Mouse (Mus musculus): Measurements from ENCODE around the gene Akap11. TPM values are rescaled to one million over a fixed set of nuclear protein-coding genes. Genes with fewer than 3 reads are reported as not detected.

The Akap11 gene
- polyA plus RNA-seq, 1 experiment from 2014 or later, result 19.1 TPM

DNA sequence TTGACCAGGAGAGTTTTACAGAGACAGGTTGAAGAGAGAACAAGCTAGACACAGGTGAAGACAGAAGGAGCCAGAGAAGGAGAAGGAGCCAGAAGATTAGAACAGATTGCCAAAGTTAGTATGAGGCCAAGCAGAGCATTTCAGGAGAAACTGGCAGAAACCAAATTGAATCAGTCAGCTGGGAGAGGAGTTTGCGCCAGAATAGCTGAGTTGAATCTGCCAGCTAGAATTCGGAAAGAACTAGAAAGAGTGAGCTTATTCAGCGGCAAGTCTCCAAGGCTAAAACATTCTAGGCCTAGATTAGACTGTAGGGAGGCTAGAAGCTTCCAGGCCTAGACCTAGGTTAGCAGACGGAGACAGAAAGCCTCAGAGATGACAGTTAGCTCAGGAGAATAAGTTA is 65.9 kb downstream of the Akap11 start:
- H3K27me3 ChIP-seq (ENCODE audit: control insufficient read depth, insufficient read depth, low read depth, low read length), result no peaks in the 10 kb centered on the region
- no peaks in the 10 kb centered on the region for H3K4me1 ChIP-seq (replicated peaks; ENCODE audit: control insufficient read depth, insufficient read depth, low read length)
- no peak overlapping the region for H3K9ac ChIP-seq (ENCODE audit: low read length)
- WGBS, result 91% methylated on average over 4 of the region's 4 CpGs
- H3K4me2 ChIP-seq (ENCODE audit: low read depth, low read length), result no peak overlapping the region
- H3K4me3 ChIP-seq (ENCODE audit: low read length), result no peak overlapping the region
- H3K36me3 ChIP-seq (ENCODE audit: control insufficient read depth, insufficient read depth, low read length), result no peaks in the 10 kb centered on the region
- H3K9me3 ChIP-seq (ENCODE audit: control insufficient read depth, low read length), result no peaks in the 10 kb centered on the region
- no peak for ATAC-seq (ENCODE audit: low read depth)
- no peak overlapping the region for H3K27ac ChIP-seq (ENCODE audit: low read length)

DNA sequence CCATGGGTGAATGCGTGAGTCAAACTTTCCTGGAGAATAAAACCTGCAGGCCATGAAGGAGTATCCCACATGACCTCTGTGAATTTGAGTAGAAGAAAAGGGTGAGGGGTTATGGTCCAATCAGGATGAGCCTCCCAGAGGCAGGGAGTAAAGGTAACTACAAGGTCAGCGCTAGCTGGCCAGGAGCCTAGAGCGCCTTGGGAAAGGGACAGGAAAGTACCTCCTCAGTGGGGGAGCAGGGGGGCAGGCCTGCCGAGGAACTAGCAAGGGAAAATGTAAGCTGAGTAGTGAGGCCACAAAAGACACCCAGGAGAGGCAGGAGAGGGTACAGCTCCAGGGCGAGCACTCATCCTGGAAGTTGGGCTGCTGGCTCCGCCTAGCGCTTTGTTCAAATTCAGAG is 67.6 kb downstream of the Akap11 start:
- no peak overlapping the region for H3K4me2 ChIP-seq (ENCODE audit: low read depth, low read length)
- no peaks in the 10 kb centered on the region for H3K27me3 ChIP-seq (ENCODE audit: control insufficient read depth, insufficient read depth, low read depth, low read length)
- H3K9ac ChIP-seq (ENCODE audit: low read length), result no peak overlapping the region
- H3K27ac ChIP-seq (ENCODE audit: low read length), result no peak overlapping the region
- no peak overlapping the region for H3K4me3 ChIP-seq (ENCODE audit: low read length)
- 77% methylated on average over 7 of the region's 7 CpGs for WGBS
- ATAC-seq (ENCODE audit: low read depth), result no peak
- no peaks in the 10 kb centered on the region for H3K9me3 ChIP-seq (ENCODE audit: control insufficient read depth, low read length)
- H3K36me3 ChIP-seq (ENCODE audit: control insufficient read depth, insufficient read depth, low read length), result no peaks in the 10 kb centered on the region
- H3K4me1 ChIP-seq (replicated peaks; ENCODE audit: control insufficient read depth, insufficient read depth, low read length), result no peaks in the 10 kb centered on the region

DNA sequence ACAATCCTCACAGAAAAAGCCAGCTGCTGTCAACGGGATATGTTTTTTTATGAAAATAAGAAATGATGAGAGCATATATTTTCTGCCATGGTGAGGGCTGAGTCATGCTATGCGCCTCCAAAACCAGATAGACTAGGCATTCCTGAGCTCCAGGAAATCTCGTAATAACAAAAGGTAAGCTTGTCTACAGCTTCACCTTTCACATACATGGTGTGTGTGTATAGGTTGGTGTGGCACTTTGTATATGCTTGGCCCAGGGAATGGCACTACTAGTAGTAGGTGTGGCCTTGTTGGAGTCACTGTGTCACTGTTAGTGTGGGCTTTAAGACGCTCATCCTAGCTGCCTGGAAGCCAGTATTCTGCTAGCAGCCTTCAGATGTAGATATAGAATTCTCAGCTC is 68.6 kb downstream of the Akap11 start:
- no peak for ATAC-seq (ENCODE audit: low read depth)

DNA sequence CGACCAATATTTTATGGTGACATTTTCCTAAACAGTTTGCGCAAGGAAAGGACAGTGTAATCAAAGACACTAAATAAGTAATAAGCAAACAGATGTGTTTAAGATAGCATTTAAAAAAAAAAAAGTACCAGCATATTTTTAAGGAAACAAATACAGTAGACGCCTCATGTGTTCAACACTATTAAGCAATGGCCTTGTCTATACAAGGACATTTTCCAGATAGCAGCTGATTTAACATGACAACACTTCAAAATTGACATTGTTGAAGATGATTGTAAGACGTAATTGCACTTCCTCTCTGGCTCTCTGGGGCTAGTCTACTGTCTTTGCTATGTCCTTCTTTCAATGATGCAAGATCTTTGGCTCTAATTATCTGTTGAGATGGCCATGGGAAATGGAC is 72.3 kb downstream of the Akap11 start:
- Histone ChIP-seq H3K4me3 (ENCODE audit: low read length) (no peak overlapping the region), H3K27me3 (ENCODE audit: control insufficient read depth, insufficient read depth, low read depth, low read length) (peaks cover 4% of the 10 kb centered on the region; the same call in 1 of the 2 replicates), H3K27ac (ENCODE audit: low read length) (no peak overlapping the region), H3K4me2 (ENCODE audit: low read depth, low read length) (no peak overlapping the region), H3K36me3 (ENCODE audit: control insufficient read depth, insufficient read depth, low read length) (no peaks in the 10 kb centered on the region), H3K4me1 (replicated peaks; ENCODE audit: control insufficient read depth, insufficient read depth, low read length) (no peaks in the 10 kb centered on the region), H3K9me3 (ENCODE audit: control insufficient read depth, low read length) (no peaks in the 10 kb centered on the region), H3K9ac (ENCODE audit: low read length) (no peak overlapping the region)
- 43% methylated on average over 4 of the region's 4 CpGs for WGBS
- peak; percentile 90 for ATAC-seq (ENCODE audit: low read depth)

More for the DNA sequence above, 68.6 kb downstream of the Akap11 start:
- Histone ChIP-seq H3K9ac (ENCODE audit: low read length) (no peak overlapping the region), H3K4me1 (replicated peaks; ENCODE audit: control insufficient read depth, insufficient read depth, low read length) (no peaks in the 10 kb centered on the region), H3K36me3 (ENCODE audit: control insufficient read depth, insufficient read depth, low read length) (no peaks in the 10 kb centered on the region), H3K4me3 (ENCODE audit: low read length) (no peak overlapping the region), H3K27ac (ENCODE audit: low read length) (no peak overlapping the region), H3K4me2 (ENCODE audit: low read depth, low read length) (no peak overlapping the region), H3K27me3 (ENCODE audit: control insufficient read depth, insufficient read depth, low read depth, low read length) (no peaks in the 10 kb centered on the region), H3K9me3 (ENCODE audit: control insufficient read depth, low read length) (no peaks in the 10 kb centered on the region)
- 86% methylated on average over 4 of the region's 4 CpGs for WGBS

DNA sequence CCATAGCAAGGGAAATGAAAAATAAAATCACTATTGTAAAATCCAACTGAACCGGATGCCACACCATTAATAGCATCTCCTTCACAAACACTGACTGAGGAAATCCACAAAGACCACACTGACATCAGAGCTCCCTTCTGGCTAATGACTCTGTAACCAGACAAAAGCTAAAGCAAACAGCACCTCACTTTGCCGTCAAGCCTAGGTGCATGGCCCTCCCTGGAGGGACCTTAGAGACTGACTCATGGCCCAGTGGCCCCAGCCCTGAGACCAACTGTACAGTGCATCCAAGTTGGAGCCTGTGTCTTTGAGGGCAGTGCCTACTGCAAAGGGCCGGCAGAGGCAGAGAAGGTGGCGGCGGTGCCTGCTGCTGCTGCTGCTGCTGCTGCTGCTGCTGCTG is 77.5 kb downstream of the Akap11 start:
- Histone ChIP-seq H3K27me3 (ENCODE audit: control insufficient read depth, insufficient read depth, low read depth, low read length) (peaks cover 8% of the 10 kb centered on the region; the same call in 1 of the 2 replicates), H3K9ac (ENCODE audit: low read length) (no peak overlapping the region), H3K27ac (ENCODE audit: low read length) (no peak overlapping the region), H3K4me3 (ENCODE audit: low read length) (no peak overlapping the region), H3K4me1 (replicated peaks; ENCODE audit: control insufficient read depth, insufficient read depth, low read length) (no peaks in the 10 kb centered on the region), H3K9me3 (ENCODE audit: control insufficient read depth, low read length) (no peaks in the 10 kb centered on the region), H3K4me2 (ENCODE audit: low read depth, low read length) (no peak overlapping the region), H3K36me3 (ENCODE audit: control insufficient read depth, insufficient read depth, low read length) (no peaks in the 10 kb centered on the region)
- 48% methylated on average over 5 of the region's 5 CpGs for WGBS
- no peak for ATAC-seq (ENCODE audit: low read depth)

DNA sequence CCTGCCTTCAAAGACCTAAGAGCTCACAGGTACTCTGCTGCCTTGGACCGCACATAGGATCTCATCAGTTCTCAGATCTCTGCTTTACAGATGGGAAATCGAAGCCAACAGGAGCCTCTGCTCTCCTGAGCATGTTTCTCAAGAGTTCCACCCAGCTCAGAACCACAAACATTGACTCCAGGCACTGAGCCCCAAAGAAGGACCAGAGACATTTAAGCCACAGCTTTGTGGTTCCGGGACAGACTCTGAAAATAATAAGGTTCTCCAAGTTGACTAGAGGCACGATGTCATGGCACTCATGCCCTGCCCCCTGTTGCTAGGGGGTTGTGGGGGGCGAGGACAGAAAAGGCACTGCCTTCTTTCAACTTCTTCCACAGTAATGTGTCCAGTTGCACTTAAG is 77.9 kb downstream of the Akap11 start:
- no peak overlapping the region for H3K9ac ChIP-seq (ENCODE audit: low read length)
- no peaks in the 10 kb centered on the region for H3K36me3 ChIP-seq (ENCODE audit: control insufficient read depth, insufficient read depth, low read length)
- H3K4me3 ChIP-seq (ENCODE audit: low read length), result no peak overlapping the region
- H3K9me3 ChIP-seq (ENCODE audit: control insufficient read depth, low read length), result no peaks in the 10 kb centered on the region
- WGBS, result 69% methylated on average over 5 of the region's 5 CpGs
- no peak for ATAC-seq (ENCODE audit: low read depth)
- H3K4me2 ChIP-seq (ENCODE audit: low read depth, low read length), result no peak overlapping the region
- H3K27me3 ChIP-seq (ENCODE audit: control insufficient read depth, insufficient read depth, low read depth, low read length), result peaks cover 8% of the 10 kb centered on the region; the same call in 1 of the 2 replicates
- no peak overlapping the region for H3K27ac ChIP-seq (ENCODE audit: low read length)
- no peaks in the 10 kb centered on the region for H3K4me1 ChIP-seq (replicated peaks; ENCODE audit: control insufficient read depth, insufficient read depth, low read length)

DNA sequence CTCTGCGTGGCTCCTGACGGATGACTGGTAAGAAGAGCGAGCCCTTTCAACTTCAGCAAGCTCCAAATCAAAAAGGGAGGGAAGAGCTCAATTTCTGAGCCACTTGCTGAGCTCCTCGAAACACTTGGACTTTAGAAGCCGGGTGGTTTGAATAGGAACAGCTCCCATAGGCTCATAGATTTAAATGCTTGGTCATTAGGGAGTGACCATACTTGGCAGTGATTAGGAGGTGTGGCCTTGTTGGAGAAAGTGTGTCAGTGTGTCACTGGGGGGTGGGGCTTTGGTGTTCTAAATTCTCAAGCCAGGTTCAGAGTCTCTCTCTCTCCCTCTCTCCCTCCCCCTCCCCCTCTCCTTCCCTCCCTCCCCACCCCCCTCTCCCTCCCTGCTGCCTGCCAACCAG is 81.6 kb downstream of the Akap11 start:
- peaks cover 5% of the 10 kb centered on the region; the same call in 1 of the 2 replicates for H3K9me3 ChIP-seq (ENCODE audit: control insufficient read depth, low read length)
- H3K9ac ChIP-seq (ENCODE audit: low read length), result no peak overlapping the region
- H3K4me3 ChIP-seq (ENCODE audit: low read length), result no peak overlapping the region
- no peaks in the 10 kb centered on the region for H3K36me3 ChIP-seq (ENCODE audit: control insufficient read depth, insufficient read depth, low read length)
- H3K4me2 ChIP-seq (ENCODE audit: low read depth, low read length), result no peak overlapping the region
- 87% methylated on average over 5 of the region's 5 CpGs for WGBS
- ATAC-seq (ENCODE audit: low read depth), result no peak
- no peaks in the 10 kb centered on the region for H3K4me1 ChIP-seq (replicated peaks; ENCODE audit: control insufficient read depth, insufficient read depth, low read length)
- no peak overlapping the region for H3K27ac ChIP-seq (ENCODE audit: low read length)
- 0 out of 2 replicates have a peak, but pooled peaks cover 4% of the 10 kb centered on the region for H3K27me3 ChIP-seq (ENCODE audit: control insufficient read depth, insufficient read depth, low read depth, low read length)

DNA sequence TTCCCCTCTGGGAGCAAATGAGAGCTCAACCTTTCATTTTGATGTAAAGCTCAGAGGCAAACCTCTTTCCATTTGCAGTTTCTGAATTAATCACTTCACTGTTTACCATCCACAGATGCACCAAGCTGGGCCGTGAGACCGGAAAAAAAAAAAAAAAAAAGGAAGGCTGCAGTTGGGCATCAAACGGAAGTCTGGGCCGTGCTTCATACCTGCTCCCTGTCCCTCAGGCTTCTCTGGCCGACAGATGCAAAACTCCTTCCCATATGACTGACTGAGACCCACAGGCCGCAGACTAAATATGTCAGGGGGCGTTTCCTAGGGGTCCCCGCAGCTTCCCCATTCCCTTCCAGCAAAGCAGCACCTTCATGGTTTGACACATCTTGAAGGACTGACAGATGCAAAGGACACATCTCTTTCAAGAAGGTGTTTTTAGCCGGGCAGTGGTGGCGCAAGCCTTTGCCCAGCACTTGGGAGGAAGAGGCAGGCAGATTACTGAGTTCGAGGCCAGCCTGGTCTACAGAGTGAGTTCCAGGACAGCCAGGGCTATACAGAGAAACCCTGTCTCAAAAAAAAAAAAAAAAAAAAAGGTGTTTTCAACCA is 87.7 kb downstream of the Akap11 start:
- 76% methylated on average over 11 of the region's 11 CpGs for WGBS
- H3K9me3 ChIP-seq (ENCODE audit: control insufficient read depth, low read length), result peaks cover 5% of the 10 kb centered on the region; the same call in 1 of the 2 replicates

DNA sequence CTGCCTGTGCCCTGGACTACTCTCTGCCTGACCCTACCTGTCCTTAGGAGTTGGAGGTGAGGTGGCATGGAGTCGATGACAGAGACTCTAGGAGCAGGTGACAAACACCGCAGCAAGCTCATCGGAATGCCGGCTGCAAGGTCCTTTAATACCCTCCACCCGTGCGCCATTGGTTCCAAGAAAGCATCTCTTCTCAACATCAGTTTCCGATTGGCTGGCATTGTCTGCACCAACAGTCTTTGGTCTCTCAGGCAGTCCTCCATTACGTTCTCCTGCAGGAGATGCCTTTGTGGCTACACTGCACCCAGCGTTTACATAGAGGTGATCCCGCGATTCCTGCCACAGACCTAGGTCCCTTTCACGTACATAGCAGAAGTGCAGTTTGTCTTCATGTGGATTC is 88.6 kb downstream of the Akap11 start:
- Histone ChIP-seq H3K4me3 (ENCODE audit: low read length) (no peak overlapping the region), H3K36me3 (ENCODE audit: control insufficient read depth, insufficient read depth, low read length) (no peaks in the 10 kb centered on the region), H3K9me3 (ENCODE audit: control insufficient read depth, low read length) (peaks cover 5% of the 10 kb centered on the region; the same call in 1 of the 2 replicates), H3K9ac (ENCODE audit: low read length) (no peak overlapping the region), H3K27ac (ENCODE audit: low read length) (no peak overlapping the region), H3K4me2 (ENCODE audit: low read depth, low read length) (no peak overlapping the region), H3K4me1 (replicated peaks; ENCODE audit: control insufficient read depth, insufficient read depth, low read length) (no peaks in the 10 kb centered on the region), H3K27me3 (ENCODE audit: control insufficient read depth, insufficient read depth, low read depth, low read length) (no peaks in the 10 kb centered on the region)
- ATAC-seq (ENCODE audit: low read depth), result no peak
- 89% methylated on average over 12 of the region's 12 CpGs for WGBS

More for the DNA sequence above, 87.7 kb downstream of the Akap11 start:
- no peak overlapping the region for H3K27ac ChIP-seq (ENCODE audit: low read length)
- no peaks in the 10 kb centered on the region for H3K36me3 ChIP-seq (ENCODE audit: control insufficient read depth, insufficient read depth, low read length)
- no peak overlapping the region for H3K9ac ChIP-seq (ENCODE audit: low read length)
- ATAC-seq (ENCODE audit: low read depth), result no peak
- no peak overlapping the region for H3K4me2 ChIP-seq (ENCODE audit: low read depth, low read length)
- H3K27me3 ChIP-seq (ENCODE audit: control insufficient read depth, insufficient read depth, low read depth, low read length), result no peaks in the 10 kb centered on the region
- H3K4me3 ChIP-seq (ENCODE audit: low read length), result no peak overlapping the region
- no peaks in the 10 kb centered on the region for H3K4me1 ChIP-seq (replicated peaks; ENCODE audit: control insufficient read depth, insufficient read depth, low read length)

Measured in lung, embryonic 16.5 days (tissue).